In genomic region chr3:116507772-116508351, GRCm38 (mm10) we compare ENCODE assay signal across 8 mouse cellular contexts. TPM values are rescaled to one million over a fixed set of nuclear protein-coding genes. Genes with fewer than 3 reads are reported as not detected.
DNase-seq lines count a peak whose midpoint lies in the region; ATAC-seq and TF ChIP-seq lines count a peak whose summit lies in the region.

TSS of gene Rtca (minus strand) at chr3:116508208.

- ATAC-seq in CD4-positive, CD25-positive, alpha-beta regulatory T cell, adult 4 months: peak; percentile 84
- ATAC-seq in heart, embryonic 15.5 days (replicated peaks; ENCODE audit: insufficient number of reproducible peaks, insufficient read depth, low FRiP score, low read depth): peak; percentile 92
- peak; percentile 93 for ATAC-seq in liver, embryonic 14.5 days (ENCODE audit: insufficient read depth)
- ATAC-seq in neural tube, embryonic 11.5 days (ENCODE audit: insufficient read depth, low FRiP score, low TSS enrichment): peak; percentile 90
- ATAC-seq in stomach, postnatal 0 days (ENCODE audit: low FRiP score, low TSS enrichment): peak; percentile 95

- peak within 1 kb of the TSS; percentile 98 for H3K4me3 ChIP-seq in forebrain, embryonic 10.5 days
- H3K4me3 ChIP-seq in heart, embryonic 15.5 days: peak within 1 kb of the TSS; percentile 88
- peak within 1 kb of the TSS; percentile 76 to 85 for H3K4me3 ChIP-seq in liver, embryonic 14.5 days (ENCODE audit: insufficient read depth in 1 of 2, low read depth in 2 of 2, low read length in 2 of 2)
- H3K4me3 ChIP-seq in neural tube, embryonic 11.5 days (ENCODE audit: low read depth, low read length): peak within 1 kb of the TSS; percentile 99
- peak within 1 kb of the TSS; percentile 85 for H3K4me3 ChIP-seq in stomach, postnatal 0 days (ENCODE audit: low read depth, low read length)

- no peak for TF ChIP-seq EP300 in liver, embryonic 14.5 days (IDR thresholded peaks at IDR 0.05; ENCODE audit: low read depth)
- TF ChIP-seq EP300 in stomach, postnatal 0 days (optimal IDR thresholded peaks at IDR 0.05): no peak

- H3K9me3 ChIP-seq in forebrain, embryonic 10.5 days: no peaks in the 10 kb centered on the region
- no peaks in the 10 kb centered on the region for H3K9me3 ChIP-seq in heart, embryonic 15.5 days (replicated peaks)
- H3K9me3 ChIP-seq in liver, embryonic 14.5 days (ENCODE audit: control insufficient read depth, low read length): no peaks in the 10 kb centered on the region
- no peaks in the 10 kb centered on the region for H3K9me3 ChIP-seq in neural tube, embryonic 11.5 days (ENCODE audit: control insufficient read depth, low read length)
- H3K9me3 ChIP-seq in stomach, postnatal 0 days (ENCODE audit: control insufficient read depth, low read length): no peaks in the 10 kb centered on the region

- H3K36me3 ChIP-seq in forebrain, embryonic 10.5 days (replicated peaks): peaks cover 38% of the 10 kb centered on the region
- H3K36me3 ChIP-seq in heart, embryonic 15.5 days: peaks cover 25% of the 10 kb centered on the region
- H3K36me3 ChIP-seq in liver, embryonic 14.5 days (replicated peaks; ENCODE audit: control insufficient read depth, insufficient read depth, low read depth): peaks cover 6% of the 10 kb centered on the region
- peaks cover 5% of the 10 kb centered on the region; the same call in 1 of the 2 replicates for H3K36me3 ChIP-seq in neural tube, embryonic 11.5 days (ENCODE audit: control insufficient read depth, insufficient read depth, low read length)
- peaks cover 3% of the 10 kb centered on the region; the same call in 1 of the 2 replicates for H3K36me3 ChIP-seq in stomach, postnatal 0 days (ENCODE audit: control insufficient read depth, insufficient read depth, low read length)

- H3K9ac ChIP-seq in heart, embryonic 15.5 days: peak within 1 kb of the TSS; percentile 80
- H3K9ac ChIP-seq in liver, embryonic 14.5 days (replicated peaks): peak within 1 kb of the TSS; percentile 69
- peak within 1 kb of the TSS; percentile 94 for H3K9ac ChIP-seq in neural tube, embryonic 11.5 days (ENCODE audit: low read length)
- H3K9ac ChIP-seq in stomach, postnatal 0 days (ENCODE audit: low read length): peak within 1 kb of the TSS; percentile 84

- H3K4me2 ChIP-seq in heart, embryonic 15.5 days: peak within 1 kb of the TSS; percentile 77
- H3K4me2 ChIP-seq in liver, embryonic 14.5 days (ENCODE audit: low read depth): peak within 1 kb of the TSS; percentile 61
- peak within 1 kb of the TSS; percentile 78 for H3K4me2 ChIP-seq in neural tube, embryonic 11.5 days (ENCODE audit: low read depth)
- peak within 1 kb of the TSS; percentile 90 for H3K4me2 ChIP-seq in stomach, postnatal 0 days (replicated peaks; ENCODE audit: low read depth)

- under 1% methylated on average over 44 of the region's 44 CpGs for WGBS in forebrain, embryonic 10.5 days
- WGBS in heart, embryonic 15.5 days: 0% methylated on average over 41 of the region's 44 CpGs
- under 1% methylated on average over 44 of the region's 44 CpGs for WGBS in liver, embryonic 14.5 days (ENCODE audit: insufficient replicate concordance)
- WGBS in neural tube, embryonic 11.5 days: under 1% methylated on average over 41 of the region's 44 CpGs
- WGBS in stomach, postnatal 0 days: under 1% methylated on average over 35 of the region's 44 CpGs

- peaks cover 25% of the 10 kb centered on the region for H3K4me1 ChIP-seq in forebrain, embryonic 10.5 days
- peaks cover 19% of the 10 kb centered on the region for H3K4me1 ChIP-seq in heart, embryonic 15.5 days (replicated peaks)
- H3K4me1 ChIP-seq in liver, embryonic 14.5 days (replicated peaks; ENCODE audit: control insufficient read depth in 2 of 2, insufficient read depth in 2 of 2, low read length in 1 of 2): peaks cover 5 to 11% of the 10 kb centered on the region in 2 experiments; a peak in 3 of 4 replicates
- H3K4me1 ChIP-seq in neural tube, embryonic 11.5 days (ENCODE audit: control insufficient read depth, insufficient read depth, low read length): peaks cover 7% of the 10 kb centered on the region; the same call in 1 of the 2 replicates
- H3K4me1 ChIP-seq in stomach, postnatal 0 days (replicated peaks; ENCODE audit: control insufficient read depth, insufficient read depth): 0 out of 2 replicates have a peak, but pooled peaks cover 3% of the 10 kb centered on the region

- peak; percentile 83 for DNase-seq in c-Kit-negative CD71-positive TER-119-positive erythroid progenitor cells, embryonic 14.5 days (ENCODE audit: low read depth, low spot score)
- peak; percentile 98 for DNase-seq in forebrain, embryonic 10.5 days (ENCODE audit: extremely low spot score, low spot score)
- DNase-seq in kidney, postnatal 25 days: peak; percentile 98
- DNase-seq in liver, embryonic 14.5 days (ENCODE audit: low read depth in 3 of 3, low spot score in 3 of 3): peak; percentile 89 to 93 (median 91)
- peak; percentile 99 for DNase-seq in neural tube, embryonic 11.5 days (ENCODE audit: low spot score)
- peak; percentile 98 for DNase-seq in stomach, postnatal 0 days (ENCODE audit: low spot score)

- TF ChIP-seq CTCF in liver, embryonic 14.5 days (IDR thresholded peaks at IDR 0.05; ENCODE audit: low read depth): peak; percentile 97
- TF ChIP-seq CTCF in stomach, postnatal 0 days (IDR thresholded peaks at IDR 0.05; ENCODE audit: low read depth): peak; percentile 95

- H3K27ac ChIP-seq in forebrain, embryonic 10.5 days: peak within 1 kb of the TSS; percentile 95
- H3K27ac ChIP-seq in heart, embryonic 15.5 days: peak within 1 kb of the TSS; percentile 66
- H3K27ac ChIP-seq in liver, embryonic 14.5 days: no peak within 1 kb of the TSS; the same call in 1 of the 2 replicates
- H3K27ac ChIP-seq in neural tube, embryonic 11.5 days (ENCODE audit: low read depth, low read length): peak within 1 kb of the TSS; percentile 60; the same call in 1 of the 2 replicates
- H3K27ac ChIP-seq in stomach, postnatal 0 days (replicated peaks): peak within 1 kb of the TSS; percentile 73

- no peaks in the 10 kb centered on the region for H3K27me3 ChIP-seq in forebrain, embryonic 10.5 days (ENCODE audit: poor library complexity, severe bottlenecking)
- H3K27me3 ChIP-seq in heart, embryonic 15.5 days: no peaks in the 10 kb centered on the region
- H3K27me3 ChIP-seq in liver, embryonic 14.5 days (ENCODE audit: control insufficient read depth, insufficient read depth, low read length): no peaks in the 10 kb centered on the region
- no peaks in the 10 kb centered on the region for H3K27me3 ChIP-seq in neural tube, embryonic 11.5 days (ENCODE audit: control insufficient read depth, insufficient read depth, low read length)
- no peaks in the 10 kb centered on the region for H3K27me3 ChIP-seq in stomach, postnatal 0 days (ENCODE audit: control insufficient read depth, insufficient read depth, low read length)

RNA-seq across cellular contexts. Expression of gene Rtca, which starts in this region (rescaled TPM):
- polyA plus RNA-seq in CD4-positive, CD25-positive, alpha-beta regulatory T cell, adult 4 months (2017; shearing (Covaris generic)): 10 to 100 TPM; 16.8 to 20.7 TPM
- 117 and 118 TPM in 2 replicates for polyA plus RNA-seq in forebrain, embryonic 10.5 days (2016; fragmentation: Nextera tagmentation; extraction: Ambion mirVana)
- polyA plus RNA-seq in heart, embryonic 15.5 days (2015; fragmentation: Nextera tagmentation; extraction: Ambion mirVana): 44.1 and 48.6 TPM in 2 replicates
- 11.4 and 18.6 TPM in 2 replicates for polyA plus RNA-seq in liver, embryonic 14.5 days (2012; rRNA removed)
- 27.3 TPM in 2 replicates for polyA plus RNA-seq in liver, embryonic 14.5 days (2014; fragmentation: Nextera tagmentation; extraction: Ambion mirVana)
- 118 and 119 TPM in 2 replicates for polyA plus RNA-seq in neural tube, embryonic 11.5 days (2014; fragmentation: Nextera tagmentation; extraction: Ambion mirVana)
- polyA plus RNA-seq in stomach, postnatal 0 days (2015; fragmentation: Nextera tagmentation; extraction: Ambion mirVana): 42.9 and 44.0 TPM in 2 replicates
